Mouse (Mus musculus): ENCODE measurements at regions not wholly inside any gene's neighbourhood (a gene's known extent, or its start where the extent isn't known, plus 50 kb on each side); places are given as distances from the start of the nearest gene placed in this dataset.

DNA sequence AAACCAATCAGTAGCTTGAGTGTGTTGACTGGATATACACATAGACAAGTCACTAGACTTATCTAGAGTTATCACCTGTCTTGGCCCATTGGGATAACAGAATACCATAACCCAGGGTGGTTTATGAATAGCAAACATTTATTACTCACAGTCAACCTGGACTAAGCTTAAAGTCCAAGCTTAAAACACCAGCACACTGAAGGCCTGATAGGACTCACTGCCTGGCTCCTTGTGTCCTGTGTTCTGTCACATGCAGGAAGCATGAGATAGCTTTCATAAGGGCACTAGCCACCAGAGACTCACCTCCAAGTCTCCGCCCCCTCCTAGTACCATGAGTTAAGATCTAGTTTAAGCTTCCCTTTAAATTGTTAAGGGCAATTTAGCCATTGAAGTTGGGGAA, 2247.1 kb upstream of the Gm7489 start:
- TF ChIP-seq CTCF (IDR thresholded peaks at IDR 0.05; ENCODE audit: low read depth, low read length) (no peak), EP300 (IDR thresholded peaks at IDR 0.05; ENCODE audit: insufficient read depth, low read depth, low read length) (no peak), POLR2A (IDR thresholded peaks at IDR 0.05; ENCODE audit: insufficient read depth, low read length) (no peak)

All from ES-Bruce4 (cell line).